ENCODE assay signal across 25 mouse cellular contexts in genomic region chr4:69677315-69677714, GRCm38 (mm10).
"Had no signal": no experiment of that assay in that cellular context is flagged by ENCODE, and none has a peak within 500 bp of the region (broad histone marks: within the 10 kb centered on the region; RNA-seq: fewer than 3 reads in every experiment).

No protein-coding gene starts in this region.

- H3K36me3 ChIP-seq: heart, embryonic 10.5 days; heart, embryonic 12.5 days; hindbrain, embryonic 13.5 days; hindbrain, embryonic 15.5 days; kidney, embryonic 15.5 days; limb, embryonic 13.5 days; limb, embryonic 15.5 days; liver, embryonic 12.5 days had no signal

- DNase-seq: gastrocnemius, adult 2 months; gastrocnemius, postnatal 10 days; gastrocnemius, postnatal 25 days; heart, adult 18-20 months; heart, postnatal 10 days; kidney, adult 11 months; kidney, adult 2 months; kidney, adult 9 months; kidney, postnatal 14 days; kidney, postnatal 36 days; layer of hippocampus, adult 9-11 months; layer of hippocampus, postnatal 36 days; left cerebral cortex, postnatal 4 days had no signal

- H3K4me1 ChIP-seq: heart, embryonic 10.5 days; heart, embryonic 12.5 days; hindbrain, embryonic 13.5 days; hindbrain, embryonic 15.5 days; kidney, embryonic 15.5 days; limb, embryonic 13.5 days; limb, embryonic 15.5 days; liver, embryonic 12.5 days had no signal

- H3K4me3 ChIP-seq: gastrocnemius, adult 2 months; heart, embryonic 10.5 days; heart, embryonic 12.5 days; hindbrain, embryonic 13.5 days; hindbrain, embryonic 15.5 days; kidney, embryonic 15.5 days; limb, embryonic 13.5 days; limb, embryonic 15.5 days; liver, embryonic 12.5 days had no signal

- H3K27me3 ChIP-seq: heart, embryonic 12.5 days; hindbrain, embryonic 13.5 days; hindbrain, embryonic 15.5 days; kidney, embryonic 15.5 days; limb, embryonic 13.5 days; limb, embryonic 15.5 days; liver, embryonic 12.5 days had no signal

- H3K4me2 ChIP-seq: heart, embryonic 12.5 days; hindbrain, embryonic 13.5 days; hindbrain, embryonic 15.5 days; kidney, embryonic 15.5 days; limb, embryonic 13.5 days; limb, embryonic 15.5 days; liver, embryonic 12.5 days had no signal

- H3K27ac ChIP-seq: gastrocnemius, adult 2 months; heart, embryonic 10.5 days; hindbrain, embryonic 13.5 days; hindbrain, embryonic 15.5 days; hindbrain, postnatal 0 days; kidney, embryonic 15.5 days; kidney, postnatal 0 days; limb, embryonic 13.5 days; limb, embryonic 15.5 days; liver, embryonic 12.5 days; liver, embryonic 14.5 days had no signal

- ATAC-seq: hindbrain, postnatal 0 days; intestine, embryonic 16.5 days; liver, embryonic 12.5 days had no signal

- H3K9me3 ChIP-seq: heart, embryonic 10.5 days; heart, embryonic 12.5 days; hindbrain, embryonic 13.5 days; hindbrain, embryonic 15.5 days; kidney, embryonic 15.5 days; limb, embryonic 13.5 days; limb, embryonic 15.5 days; liver, embryonic 12.5 days had no signal

- H3K9ac ChIP-seq: heart, embryonic 12.5 days; hindbrain, embryonic 13.5 days; hindbrain, embryonic 15.5 days; kidney, embryonic 15.5 days; limb, embryonic 13.5 days; limb, embryonic 15.5 days; liver, embryonic 12.5 days; liver, embryonic 14.5 days had no signal
